Mouse (Mus musculus) heart, embryonic 12.5 days (tissue): Measurements from ENCODE around the gene Tmem268. TPM values are rescaled to one million over a fixed set of nuclear protein-coding genes. Genes with fewer than 3 reads are reported as not detected.

Experiments
- ATAC-seq: fragments of 200-750 bp; cut with Nextera tagmentation; 2 replicates; pipeline ENCODE4 v1.8.0; 2017; ENCODE audit warnings: moderate TSS enrichment, moderate library complexity; ENCODE audit not compliant: insufficient number of reproducible peaks, low FRiP score
- H3K27ac ChIP-seq: fragments of 300-500 bp; sonication (generic); 2 replicates; pipeline ENCODE4 v1.5.1; 2016; ENCODE audit warnings: mild to moderate bottlenecking, moderate library complexity; ENCODE audit not compliant: poor library complexity, severe bottlenecking
- H3K27me3 ChIP-seq: fragments of 300-500 bp; sonication (generic); replicated peaks from 2 replicates; pipeline ENCODE4 v1.6.1; 2016; ENCODE audit warnings: mild to moderate bottlenecking, moderate library complexity
- H3K36me3 ChIP-seq: fragments of 300-500 bp; sonication (generic); 2 replicates; pipeline ENCODE4 v1.6.1; 2016; ENCODE audit warnings: mild to moderate bottlenecking, moderate library complexity
- H3K4me1 ChIP-seq: fragments of 300-500 bp; sonication (generic); replicated peaks from 2 replicates; pipeline ENCODE4 v1.6.1; 2016; ENCODE audit warnings: mild to moderate bottlenecking
- H3K4me2 ChIP-seq: fragments of 300-500 bp; sonication (generic); 2 replicates; pipeline ENCODE4 v1.6.1; 2016; ENCODE audit warnings: mild to moderate bottlenecking, moderate library complexity
- H3K4me3 ChIP-seq: fragments of 300-500 bp; sonication (generic); 2 replicates; pipeline ENCODE4 v1.5.1; 2016; ENCODE audit warnings: mild to moderate bottlenecking
- H3K9ac ChIP-seq: fragments of 300-500 bp; sonication (generic); 2 replicates; pipeline ENCODE4 v1.6.1; 2016; ENCODE audit warnings: mild to moderate bottlenecking, moderate library complexity
- H3K9me3 ChIP-seq: fragments of 300-500 bp; sonication (generic); replicated peaks from 2 replicates; pipeline ENCODE4 v1.6.1; 2016; ENCODE audit warnings: mild to moderate bottlenecking, moderate library complexity
- WGBS: fragments of 180-500 bp; shearing (Covaris S2); methylation state at CpG from one replicate; pipeline ENCODE4 v1.1.7; 2016; 5-methylcytosine and 5-hydroxymethylcytosine counted together
- polyA plus RNA-seq: library from polyadenylated mRNA; unstranded; fragments of >200 nt; fragmentation: Nextera tagmentation; extraction: Ambion mirVana; gene quantifications from 2 replicates; pipeline ENCODE4 v1.2.1, GENCODE M21; 2016

Tmem268 gene
- polyA plus RNA-seq, 1 experiment from 2014 or later: 5.6 TPM

DNA sequence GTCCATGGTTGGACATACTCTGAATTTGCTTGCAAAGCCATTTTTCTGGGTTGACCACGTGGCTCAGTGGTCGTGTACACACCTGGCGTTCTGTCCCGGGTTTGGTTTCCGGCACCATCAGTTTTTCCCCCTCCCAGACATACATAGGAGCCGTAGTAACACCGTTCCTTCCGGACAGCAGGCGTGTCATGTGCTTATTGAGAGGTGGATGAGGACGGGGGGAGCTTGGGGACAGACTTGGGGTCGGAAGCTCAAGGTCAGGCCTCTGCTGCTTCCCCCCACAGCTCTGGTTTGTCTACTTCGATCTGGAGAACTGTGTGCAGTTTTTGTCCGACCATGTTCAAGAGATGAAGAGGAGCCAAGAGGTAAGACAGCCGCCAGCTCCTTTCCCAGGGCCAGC lies 21.1 kb downstream of the Tmem268 start:
- Histone ChIP-seq H3K9ac (no peak overlapping the region), H3K9me3 (peaks cover 10% of the 10 kb centered on the region), H3K36me3 (peaks cover 18% of the 10 kb centered on the region), H3K4me3 (no peak overlapping the region), H3K27me3 (no peaks in the 10 kb centered on the region), H3K4me2 (no peak overlapping the region), H3K4me1 (no peaks in the 10 kb centered on the region), H3K27ac (no peak overlapping the region)
- ATAC-seq: 0 out of 2 replicates have a peak, but pooled peaks have one; percentile 9
- 85% methylated on average over 14 of the region's 14 CpGs for WGBS

DNA sequence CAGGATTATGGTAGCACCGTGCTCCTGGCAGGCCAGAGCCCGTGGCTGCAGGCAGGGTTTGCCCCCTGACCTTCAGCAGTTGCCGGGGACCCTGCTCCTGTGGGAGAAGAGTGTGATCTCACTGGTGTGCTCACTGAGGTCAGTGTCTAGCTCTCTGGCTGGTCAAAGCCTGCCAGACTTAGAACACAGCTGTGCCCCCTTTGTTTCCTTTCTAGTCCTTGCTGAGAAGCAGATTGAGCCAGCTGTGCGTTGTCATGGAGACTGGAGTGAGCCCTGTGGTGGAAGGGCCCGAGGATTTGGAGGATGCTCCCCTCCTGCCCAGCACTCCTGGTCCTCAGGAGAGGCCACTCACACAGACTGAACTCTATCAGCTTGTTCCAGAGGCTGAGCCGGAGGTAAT lies 21.5 kb downstream of the Tmem268 start:
- H3K4me1 ChIP-seq: no peaks in the 10 kb centered on the region
- no peak overlapping the region for H3K4me2 ChIP-seq
- 59% methylated on average over 6 of the region's 6 CpGs for WGBS
- no peaks in the 10 kb centered on the region for H3K27me3 ChIP-seq
- peaks cover 18% of the 10 kb centered on the region for H3K36me3 ChIP-seq
- H3K27ac ChIP-seq: no peak overlapping the region
- H3K9ac ChIP-seq: no peak overlapping the region
- peaks cover 10% of the 10 kb centered on the region for H3K9me3 ChIP-seq
- no peak overlapping the region for H3K4me3 ChIP-seq
- ATAC-seq: no peak

DNA sequence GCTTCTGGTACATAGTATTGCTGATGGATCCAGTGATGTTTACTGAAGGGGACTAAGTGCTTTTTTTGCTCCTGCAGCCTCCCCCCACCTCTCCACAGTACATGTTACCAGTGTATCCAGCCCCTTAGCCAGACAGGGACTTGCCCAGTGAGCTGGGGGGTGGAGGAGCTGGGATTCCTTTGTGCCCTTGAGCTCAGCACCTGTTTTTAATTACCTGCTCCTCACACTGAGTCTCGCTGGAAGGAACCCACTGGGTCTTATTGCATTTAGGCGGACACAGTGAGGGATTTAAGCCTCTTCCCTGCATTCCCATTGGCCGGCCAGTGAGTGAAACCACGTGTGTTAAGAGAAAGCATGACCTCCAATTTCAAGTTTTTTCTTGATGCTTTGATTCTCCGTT lies 24.0 kb downstream of the Tmem268 start:
- Histone ChIP-seq H3K36me3 (peaks cover 12% of the 10 kb centered on the region), H3K4me2 (no peak overlapping the region), H3K9ac (no peak overlapping the region), H3K4me3 (no peak overlapping the region), H3K4me1 (peaks cover 5% of the 10 kb centered on the region; the same call in 1 of the 2 replicates), H3K27ac (no peak overlapping the region), H3K27me3 (no peaks in the 10 kb centered on the region), H3K9me3 (peaks cover 4% of the 10 kb centered on the region)
- no peak for ATAC-seq
- WGBS: 71% methylated on average over 5 of the region's 5 CpGs

DNA sequence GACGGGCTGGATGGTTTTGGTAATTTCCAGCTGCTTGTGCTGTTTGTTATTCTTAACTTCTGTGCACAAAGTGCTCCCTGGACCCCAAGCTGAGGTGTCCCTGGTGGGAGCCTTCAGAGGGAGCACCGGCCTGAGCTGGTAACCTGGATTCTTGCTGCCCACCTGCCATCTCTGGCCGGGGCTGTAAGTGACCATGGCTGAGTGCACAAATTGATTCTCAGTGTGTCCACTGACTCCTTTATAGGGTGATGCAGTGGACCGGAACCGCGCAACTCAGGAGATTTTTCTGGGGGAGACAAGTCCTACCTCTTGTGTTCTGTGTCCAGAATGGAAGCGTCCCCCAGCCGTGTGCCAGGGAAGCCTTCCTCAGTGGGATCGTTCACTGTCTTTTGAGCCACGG lies 26.6 kb downstream of the Tmem268 start:
- Histone ChIP-seq H3K27me3 (no peaks in the 10 kb centered on the region), H3K27ac (no peak overlapping the region), H3K4me3 (no peak overlapping the region), H3K4me1 (peaks cover 5% of the 10 kb centered on the region; the same call in 1 of the 2 replicates), H3K9ac (no peak overlapping the region), H3K4me2 (no peak overlapping the region), H3K9me3 (no peaks in the 10 kb centered on the region), H3K36me3 (peaks cover 6% of the 10 kb centered on the region; the same call in 1 of the 2 replicates)
- 90% methylated on average over 10 of the region's 10 CpGs for WGBS
- ATAC-seq: no peak

DNA sequence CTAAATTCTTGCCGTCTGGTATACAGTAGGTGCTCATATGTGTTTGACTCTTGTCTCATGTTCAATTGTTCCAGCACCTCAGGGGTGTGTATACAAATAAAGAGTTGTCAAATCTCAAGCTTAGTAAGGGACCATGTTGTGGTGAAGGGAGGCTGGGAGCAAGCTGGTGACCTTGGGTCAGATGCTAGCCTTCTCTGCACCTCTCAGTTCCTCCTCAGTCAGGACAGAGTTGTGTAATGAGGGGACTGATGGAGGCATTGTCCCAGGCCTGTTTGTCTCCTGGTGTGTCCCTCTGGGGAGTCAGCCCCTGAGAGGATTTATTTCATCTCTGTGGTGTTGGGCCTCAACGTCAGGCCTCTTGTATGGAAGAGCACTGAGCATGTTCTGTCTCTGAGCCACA lies 27.7 kb downstream of the Tmem268 start:
- WGBS: 73% methylated on average over 2 of the region's 2 CpGs
- Histone ChIP-seq H3K4me3 (no peak overlapping the region), H3K27me3 (no peaks in the 10 kb centered on the region), H3K4me2 (no peak overlapping the region), H3K9me3 (no peaks in the 10 kb centered on the region), H3K9ac (no peak overlapping the region), H3K27ac (no peak overlapping the region), H3K4me1 (peaks cover 5% of the 10 kb centered on the region; the same call in 1 of the 2 replicates), H3K36me3 (0 out of 2 replicates have a peak, but pooled peaks cover 5% of the 10 kb centered on the region)
- no peak for ATAC-seq

DNA sequence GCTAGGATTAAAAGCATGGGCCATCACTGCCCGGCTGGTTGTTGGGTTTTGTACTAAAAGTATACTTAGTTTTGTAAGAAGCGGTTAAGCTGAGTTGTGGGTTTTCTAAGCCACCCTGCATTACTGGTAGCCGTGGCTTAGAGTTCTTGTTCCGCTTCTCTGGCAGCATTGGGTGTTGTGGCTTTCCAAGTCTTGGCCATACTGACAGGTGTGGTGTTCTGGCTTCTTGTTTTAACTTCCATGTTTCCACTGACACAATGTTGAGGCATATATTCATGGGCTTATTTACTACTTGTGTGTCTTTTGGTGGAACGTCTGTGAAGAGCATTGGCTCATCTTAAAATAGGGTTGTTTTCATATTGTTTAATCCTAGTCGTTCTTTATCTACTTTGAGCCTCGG lies 31.4 kb downstream of the Tmem268 start:
- H3K4me1 ChIP-seq: peaks cover 13% of the 10 kb centered on the region
- H3K27ac ChIP-seq: no peak overlapping the region
- H3K9ac ChIP-seq: no peak overlapping the region
- WGBS: 81% methylated on average over 7 of the region's 7 CpGs
- H3K9me3 ChIP-seq: no peaks in the 10 kb centered on the region
- H3K4me2 ChIP-seq: no peak overlapping the region
- H3K27me3 ChIP-seq: no peaks in the 10 kb centered on the region
- no peak overlapping the region for H3K4me3 ChIP-seq
- no peaks in the 10 kb centered on the region for H3K36me3 ChIP-seq
- no peak for ATAC-seq

DNA sequence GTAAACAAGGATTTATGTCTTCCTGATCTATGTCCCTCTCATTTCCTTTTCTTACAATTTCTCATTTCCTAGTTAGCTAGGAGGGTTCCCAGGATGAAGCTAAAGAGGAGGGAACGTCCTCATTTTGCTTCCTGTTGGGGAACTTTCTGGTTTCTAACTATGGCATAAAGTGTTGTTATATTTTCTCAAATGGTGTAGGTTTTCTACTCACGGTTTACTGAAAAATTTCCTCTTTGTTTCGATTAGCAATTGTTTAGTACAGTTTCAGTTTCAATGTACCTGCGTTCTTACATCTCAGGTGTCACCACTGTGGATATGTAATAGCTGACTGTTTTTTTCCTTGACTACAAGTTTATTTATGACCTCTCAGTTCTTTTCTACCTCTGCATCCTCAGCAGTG lies 32.0 kb downstream of the Tmem268 start:
- no peaks in the 10 kb centered on the region for H3K27me3 ChIP-seq
- H3K4me2 ChIP-seq: no peak overlapping the region
- H3K9me3 ChIP-seq: no peaks in the 10 kb centered on the region
- peaks cover 19% of the 10 kb centered on the region for H3K4me1 ChIP-seq
- no peak overlapping the region for H3K9ac ChIP-seq
- H3K4me3 ChIP-seq: no peak overlapping the region
- no peak overlapping the region for H3K27ac ChIP-seq
- 81% methylated on average over 4 of the region's 4 CpGs for WGBS
- ATAC-seq: no peak
- no peaks in the 10 kb centered on the region for H3K36me3 ChIP-seq

DNA sequence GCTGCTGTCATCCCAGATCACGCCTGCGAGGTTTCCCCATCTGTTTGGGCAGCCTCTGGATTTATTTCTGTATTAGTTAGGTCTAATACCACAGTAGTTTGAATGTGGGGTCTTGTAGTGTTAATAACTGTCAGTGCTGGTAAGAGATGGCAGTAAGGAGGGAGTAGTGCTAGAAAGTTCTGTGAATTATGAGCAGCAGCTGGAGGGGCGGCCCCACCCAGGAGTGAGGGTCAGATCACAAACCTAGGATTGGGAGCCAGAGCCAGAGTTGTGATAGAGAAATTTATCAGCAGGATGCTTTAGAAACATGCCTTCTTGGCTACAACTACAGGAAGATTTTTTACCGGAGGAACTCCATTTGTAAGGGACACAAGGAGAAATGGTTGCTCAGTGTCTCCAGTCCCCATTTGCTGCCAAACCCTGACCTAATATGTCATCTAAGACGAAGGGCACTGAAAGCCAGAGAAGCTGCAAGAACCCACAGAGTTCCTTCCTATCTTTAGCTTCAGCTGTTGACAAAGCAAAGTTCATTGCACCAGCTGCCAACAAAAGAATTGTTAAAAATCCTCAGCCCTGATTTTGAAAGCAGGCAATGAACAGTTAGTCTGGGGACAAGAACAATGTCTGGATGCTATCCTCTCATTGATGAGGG lies 36.0 kb downstream of the Tmem268 start:
- Histone ChIP-seq H3K36me3 (no peaks in the 10 kb centered on the region), H3K9me3 (no peaks in the 10 kb centered on the region), H3K9ac (no peak overlapping the region), H3K4me1 (peaks cover 16% of the 10 kb centered on the region), H3K4me3 (no peak overlapping the region), H3K27ac (no peak overlapping the region), H3K4me2 (no peak overlapping the region), H3K27me3 (no peaks in the 10 kb centered on the region)
- 67% methylated on average over 5 of the region's 5 CpGs for WGBS
- no peak for ATAC-seq

DNA sequence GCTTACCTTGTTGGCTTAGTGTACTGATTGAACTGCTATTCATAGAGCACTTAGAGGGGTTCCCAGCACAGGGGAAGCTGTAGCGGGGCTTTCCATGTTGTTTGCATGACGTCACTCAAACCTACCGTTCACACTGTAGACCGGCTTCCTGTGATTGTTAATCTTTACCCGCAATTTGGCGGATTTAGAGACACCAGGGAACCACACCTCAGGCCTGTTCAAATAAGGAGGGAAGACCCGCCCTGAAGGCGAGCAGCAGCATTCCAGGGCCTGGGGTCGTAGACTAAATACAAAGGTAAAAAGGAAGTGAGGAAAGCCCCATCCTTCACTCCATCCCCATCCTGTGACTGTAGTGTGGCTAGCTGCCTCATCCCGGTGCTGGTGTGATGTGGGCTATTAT lies 36.7 kb downstream of the Tmem268 start:
- H3K9me3 ChIP-seq: no peaks in the 10 kb centered on the region
- peaks cover 16% of the 10 kb centered on the region for H3K4me1 ChIP-seq
- no peaks in the 10 kb centered on the region for H3K36me3 ChIP-seq
- 57% methylated on average over 10 of the region's 10 CpGs for WGBS
- H3K9ac ChIP-seq: no peak overlapping the region
- H3K4me3 ChIP-seq: no peak overlapping the region
- no peak overlapping the region for H3K4me2 ChIP-seq
- no peaks in the 10 kb centered on the region for H3K27me3 ChIP-seq
- ATAC-seq: no peak
- no peak overlapping the region for H3K27ac ChIP-seq

DNA sequence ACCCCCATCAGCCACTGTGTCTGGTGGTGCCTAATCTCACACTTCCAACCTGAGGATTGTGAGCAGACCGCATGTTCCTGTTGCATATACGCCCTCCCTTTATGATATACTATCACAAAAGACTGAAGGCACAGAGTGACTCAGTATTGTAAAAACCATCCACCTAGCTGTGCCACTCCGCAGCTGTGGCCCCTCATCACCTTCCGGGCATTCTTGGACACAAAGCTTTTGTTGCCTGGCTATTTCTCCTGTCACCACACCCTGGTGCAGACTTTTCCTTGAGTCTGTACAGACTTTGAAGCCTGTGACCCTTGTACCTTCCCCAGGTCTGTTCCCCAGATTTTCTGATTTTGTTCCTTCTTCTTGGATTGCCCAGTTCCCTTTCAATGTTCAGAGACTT lies 37.4 kb downstream of the Tmem268 start:
- no peaks in the 10 kb centered on the region for H3K36me3 ChIP-seq
- H3K27ac ChIP-seq: no peak overlapping the region
- H3K4me3 ChIP-seq: no peak overlapping the region
- 79% methylated on average over 4 of the region's 4 CpGs for WGBS
- H3K27me3 ChIP-seq: no peaks in the 10 kb centered on the region
- no peak for ATAC-seq
- peaks cover 16% of the 10 kb centered on the region for H3K4me1 ChIP-seq
- H3K9me3 ChIP-seq: no peaks in the 10 kb centered on the region
- H3K4me2 ChIP-seq: no peak overlapping the region
- H3K9ac ChIP-seq: no peak overlapping the region

DNA sequence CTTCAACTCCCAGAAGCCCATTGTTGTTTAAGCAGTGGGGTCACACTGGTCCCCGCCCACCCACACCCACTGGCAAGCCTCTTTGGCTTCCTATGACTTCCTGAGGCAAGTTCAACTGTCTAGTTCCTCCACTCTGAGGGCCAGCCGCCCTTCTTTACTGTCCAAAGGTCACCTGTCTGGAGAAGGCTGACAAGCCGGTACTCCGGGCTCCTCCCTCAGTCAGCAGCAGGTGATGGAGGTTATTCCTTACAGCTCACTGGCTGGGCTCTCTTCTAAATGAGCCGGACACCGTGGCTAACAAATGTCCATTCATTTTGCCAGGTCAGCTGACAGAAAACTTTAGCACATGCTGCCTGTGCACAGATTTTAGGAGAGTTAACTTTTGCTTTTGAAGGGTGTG lies 42.2 kb downstream of the Tmem268 start:
- no peaks in the 10 kb centered on the region for H3K27me3 ChIP-seq
- WGBS: 81% methylated on average over 6 of the region's 6 CpGs
- no peaks in the 10 kb centered on the region for H3K9me3 ChIP-seq
- peaks cover 11% of the 10 kb centered on the region for H3K4me1 ChIP-seq
- no peak overlapping the region for H3K4me2 ChIP-seq
- no peaks in the 10 kb centered on the region for H3K36me3 ChIP-seq
- no peak for ATAC-seq
- no peak overlapping the region for H3K4me3 ChIP-seq
- no peak overlapping the region for H3K27ac ChIP-seq
- no peak overlapping the region for H3K9ac ChIP-seq

DNA sequence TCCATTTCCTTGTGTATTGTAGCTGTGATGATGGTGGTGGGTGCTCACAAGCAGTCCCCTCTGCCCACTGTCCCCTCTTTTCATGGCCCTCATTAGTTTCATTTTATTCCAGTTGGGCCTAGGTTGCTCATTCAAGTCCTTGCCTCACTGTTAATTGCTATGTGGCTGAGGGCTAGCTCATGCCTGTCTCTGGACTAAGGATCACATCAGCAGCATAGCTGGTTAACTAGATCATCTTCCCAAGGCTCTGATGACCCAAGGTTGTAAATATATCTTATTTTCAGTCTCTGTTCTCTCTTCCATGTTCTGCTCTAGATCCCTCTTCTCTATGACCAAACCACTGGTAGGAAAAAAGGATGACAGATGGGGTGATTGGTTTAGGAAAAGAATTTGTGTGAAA lies 42.7 kb downstream of the Tmem268 start:
- Histone ChIP-seq H3K36me3 (no peaks in the 10 kb centered on the region), H3K27ac (no peak overlapping the region), H3K9ac (no peak overlapping the region), H3K9me3 (no peaks in the 10 kb centered on the region), H3K27me3 (no peaks in the 10 kb centered on the region), H3K4me3 (no peak overlapping the region), H3K4me2 (no peak overlapping the region), H3K4me1 (peaks cover 13% of the 10 kb centered on the region)
- no peak for ATAC-seq
